Mouse (Mus musculus) E14TG2a.4 (cell line): ENCODE measurements around the gene Gpsm3.
A peak's percentile ranks its signal among the peaks of the same experiment; 100 is the strongest.

Source experiments
- H3K27me3 ChIP-seq: 2 replicates; pipeline ENCODE4 v1.6.1; 2014; ENCODE audit warnings: low read length, control low read depth; ENCODE audit not compliant: insufficient read depth
- H3K36me3 ChIP-seq: 2 replicates; pipeline ENCODE4 v1.6.1; 2014; ENCODE audit warnings: low read length, control low read depth; ENCODE audit not compliant: insufficient read depth
- H3K4me1 ChIP-seq: replicated peaks from 2 replicates; pipeline ENCODE4 v1.6.1; 2014; ENCODE audit warnings: low read depth, low read length, control low read depth
- H3K4me3 ChIP-seq: replicated peaks from 2 replicates; pipeline ENCODE4 v1.5.1; 2014; ENCODE audit warnings: mild to moderate bottlenecking, low read length
- H3K9me3 ChIP-seq: 2 replicates; pipeline ENCODE4 v1.6.1; 2014; ENCODE audit warnings: low read length, control low read depth
- CTCF ChIP-seq: conservative IDR thresholded peaks from 2 replicates; pipeline ENCODE4 v1.5.1; 2014; ENCODE audit warnings: low read length
- NANOG ChIP-seq: IDR thresholded peaks from 2 replicates; pipeline ENCODE4 v1.6.1; 2014; ENCODE audit warnings: borderline replicate concordance, low read length, mixed read lengths
- POU5F1 ChIP-seq: IDR thresholded peaks from 2 replicates; pipeline ENCODE4 v1.6.1; 2014; ENCODE audit warnings: low read length, borderline replicate concordance

Gpsm3 gene

GRCm38 (mm10) chr17:34632261-34632691 lies 42.7 kb downstream of the Gpsm3 start:
- TF ChIP-seq CTCF (no peak), POU5F1 (no peak), NANOG (no peak)
- Histone ChIP-seq H3K27me3 (peaks cover 44% of the 10 kb centered on the region), H3K4me3 (peak overlapping the region; percentile 80), H3K4me1 (peaks cover 56% of the 10 kb centered on the region), H3K9me3 (no peaks in the 10 kb centered on the region), H3K36me3 (no peaks in the 10 kb centered on the region)

GRCm38 (mm10) chr17:34635671-34636070 lies 46.1 kb downstream of the Gpsm3 start:
- peaks cover 17% of the 10 kb centered on the region for H3K27me3 ChIP-seq
- no peak overlapping the region for H3K4me3 ChIP-seq
- no peak for TF ChIP-seq POU5F1
- no peak for TF ChIP-seq CTCF
- no peak for TF ChIP-seq NANOG
- peaks cover 26% of the 10 kb centered on the region for H3K4me1 ChIP-seq
- no peaks in the 10 kb centered on the region for H3K36me3 ChIP-seq
- H3K9me3 ChIP-seq: no peaks in the 10 kb centered on the region

- H3K4me1 ChIP-seq: peaks cover 21% of the 10 kb centered on the region
- no peak for TF ChIP-seq POU5F1
- TF ChIP-seq NANOG: no peak
- no peak for TF ChIP-seq CTCF
- no peaks in the 10 kb centered on the region for H3K36me3 ChIP-seq
- no peaks in the 10 kb centered on the region for H3K9me3 ChIP-seq
- H3K4me3 ChIP-seq: no peak overlapping the region
- H3K27me3 ChIP-seq: peaks cover 6% of the 10 kb centered on the region; the same call in 1 of the 2 replicates
Measured at GRCm38 (mm10) chr17:34637459-34637858, 47.9 kb downstream of the Gpsm3 start.

- TF ChIP-seq CTCF (no peak), POU5F1 (no peak)
- H3K4me1 ChIP-seq: peaks cover 16% of the 10 kb centered on the region
- peaks cover 6% of the 10 kb centered on the region; the same call in 1 of the 2 replicates for H3K27me3 ChIP-seq
- H3K36me3 ChIP-seq: no peaks in the 10 kb centered on the region
- no peaks in the 10 kb centered on the region for H3K9me3 ChIP-seq
- no peak overlapping the region for H3K4me3 ChIP-seq
Measured at GRCm38 (mm10) chr17:34639461-34640255, 50.1 kb downstream of the Gpsm3 start.

- no peak for TF ChIP-seq POU5F1
- TF ChIP-seq NANOG: no peak
- TF ChIP-seq CTCF: no peak
- Histone ChIP-seq H3K4me1 (peaks cover 29% of the 10 kb centered on the region), H3K36me3 (peaks cover 4% of the 10 kb centered on the region; the same call in 1 of the 2 replicates), H3K4me3 (0 out of 2 replicates have a peak overlapping the region, but pooled peaks have one; percentile 4), H3K9me3 (no peaks in the 10 kb centered on the region), H3K27me3 (peaks cover 6% of the 10 kb centered on the region; the same call in 1 of the 2 replicates)
Measured at GRCm38 (mm10) chr17:34640778-34641601, 51.4 kb downstream of the Gpsm3 start.
